Mouse (Mus musculus) monocyte, adult 59 days (primary cell): ENCODE data around the gene Tcaf3. TPM values are rescaled to one million over a fixed set of nuclear protein-coding genes. Genes with fewer than 3 reads are reported as not detected.

Experiments
- total RNA-seq, 2 experiments: library from RNA; stranded (reverse); gene quantifications; one replicate each; pipeline ENCODE4 v1.2.4; 2023

Tcaf3 gene
- not detected for total RNA-seq

GRCm38 (mm10) chr6:42597592-42597991, at the start of gene Tcaf3:
TSS of gene Tcaf3 (minus strand) at chr6:42597692.

GRCm38 (mm10) chr6:42644912-42645549, 47.5 kb upstream of the Tcaf3 start, which contains the start of gene Tcaf2:
TSS of gene Tcaf2 (minus strand) at chr6:42645254.

GRCm38 (mm10) chr6:42547461-42547860, 50.0 kb downstream of the Tcaf3 start, which contains the start of gene Olfr455:
TSS of gene Olfr455 (minus strand) at chr6:42547587.

Other genes starting within 250 kb of the Tcaf3 start
- 100 to 1,000 TPM; 586 to 636 TPM for gene Zyx, start 248.1 kb downstream of the Tcaf3 start, total RNA-seq
- under 1 TPM in 1 of 2 experiments, not detected in 1; 0.24 TPM for gene Epha1, start 224.4 kb downstream of the Tcaf3 start, total RNA-seq
- gene Tas2r143, start 197.5 kb downstream of the Tcaf3 start, total RNA-seq, result 1 to 10 TPM in 1 of 2 experiments, under 1 TPM in 1; 0.97 to 1.7 TPM
- 1 to 10 TPM; 1.2 to 1.5 TPM for gene Tas2r135, start 192.3 kb downstream of the Tcaf3 start, total RNA-seq
- gene Tas2r126, start 163.2 kb downstream of the Tcaf3 start, total RNA-seq, result 1 to 10 TPM in 1 of 2 experiments, under 1 TPM in 1; 0.73 to 1.6 TPM
- gene Olfr458, start 132.5 kb downstream of the Tcaf3 start, total RNA-seq, result not detected
- gene Olfr457, start 121.4 kb downstream of the Tcaf3 start, total RNA-seq, result not detected
- gene Olfr456, start 110.5 kb downstream of the Tcaf3 start, total RNA-seq, result not detected
- gene Olfr455, start 50.1 kb downstream of the Tcaf3 start, total RNA-seq, result not detected
- under 1 TPM; 0.31 to 0.43 TPM for gene Tcaf2, start 47.6 kb upstream of the Tcaf3 start, total RNA-seq
- gene Tcaf1, start 112.4 kb upstream of the Tcaf3 start, total RNA-seq, result under 1 TPM in 1 of 2 experiments, not detected in 1; 0.34 TPM
- gene Olfr453, start 141.7 kb upstream of the Tcaf3 start, total RNA-seq, result not detected
- gene Olfr38, start 158.7 kb upstream of the Tcaf3 start, total RNA-seq, result not detected
- not detected for gene Olfr452, start 187.4 kb upstream of the Tcaf3 start, total RNA-seq
- gene Olfr450, start 214.2 kb upstream of the Tcaf3 start, total RNA-seq, result not detected
- not detected for gene Olfr449, start 236.7 kb upstream of the Tcaf3 start, total RNA-seq